Mouse (Mus musculus) 416B (cell line): ENCODE measurements around the gene Trappc13.
"Not testable (repeated sequence)": the region's sequence is repeated elsewhere in the genome, so short reads cannot be mapped to it uniquely, and the experiment has no call there.

Experiments
- DNase-seq: peaks from one replicate; pipeline ENCODE4 v3.0.0; 2011; ENCODE audit warnings: low read depth

Trappc13 gene

GRCm38 (mm10) chr13:104177796-104178649 lies at the start of gene Trappc13:
Gene Trappc13 (minus strand): TSS chr13:104178469.
- DNase-seq = peak; percentile 95

GRCm38 (mm10) chr13:104227478-104227877 lies 49.2 kb upstream of the Trappc13 start:
- peak; percentile 49 for DNase-seq

GRCm38 (mm10) chr13:104204313-104204712 lies 26.0 kb upstream of the Trappc13 start:
- DNase-seq = peak; percentile 50

GRCm38 (mm10) chr13:104195891-104196290 lies 17.6 kb upstream of the Trappc13 start:
- not testable (repeated sequence) for DNase-seq

GRCm38 (mm10) chr13:104187357-104187756 lies 9.1 kb upstream of the Trappc13 start:
- DNase-seq = no peak

GRCm38 (mm10) chr13:104179176-104179888 lies 1.1 kb upstream of the Trappc13 start:
- no peak for DNase-seq

- peak; percentile 99 for DNase-seq
Measured at GRCm38 (mm10) chr13:104178650-104179121, 417 bp upstream of the Trappc13 start, which contains the start of gene Trim23. Gene Trim23 (plus strand): TSS chr13:104178797.

- peak; percentile 16 for DNase-seq
Measured at GRCm38 (mm10) chr13:104176874-104177273, 1.4 kb downstream of the Trappc13 start.

GRCm38 (mm10) chr13:104172498-104172897 lies 5.8 kb downstream of the Trappc13 start:
- DNase-seq = no peak

GRCm38 (mm10) chr13:104171711-104172110 lies 6.6 kb downstream of the Trappc13 start:
- DNase-seq = no peak

- no peak for DNase-seq
Measured at GRCm38 (mm10) chr13:104155686-104156085, 22.6 kb downstream of the Trappc13 start.

- DNase-seq = no peak
Measured at GRCm38 (mm10) chr13:104155106-104155505, 23.2 kb downstream of the Trappc13 start.

- DNase-seq = no peak
Measured at GRCm38 (mm10) chr13:104154180-104154579, 24.1 kb downstream of the Trappc13 start.

GRCm38 (mm10) chr13:104145646-104146045 lies 32.6 kb downstream of the Trappc13 start:
- no peak for DNase-seq

- DNase-seq = no peak
Measured at GRCm38 (mm10) chr13:104144871-104145270, 33.4 kb downstream of the Trappc13 start.

- peak; percentile 90 for DNase-seq
Measured at GRCm38 (mm10) chr13:104139369-104140209, 38.7 kb downstream of the Trappc13 start.

GRCm38 (mm10) chr13:104134510-104135085 lies 43.7 kb downstream of the Trappc13 start:
- DNase-seq = no peak

- DNase-seq = peak; percentile 26
Measured at GRCm38 (mm10) chr13:104132561-104132960, 45.7 kb downstream of the Trappc13 start.

- no peak for DNase-seq
Measured at GRCm38 (mm10) chr13:104123662-104124381, 54.4 kb downstream of the Trappc13 start.

- DNase-seq = no peak
Measured at GRCm38 (mm10) chr13:104122078-104122840, 56.0 kb downstream of the Trappc13 start.
